Mouse (Mus musculus): ENCODE measurements at regions not wholly inside any gene's neighbourhood (a gene's known extent, or its start where the extent isn't known, plus 50 kb on each side); places are given as distances from the start of the nearest gene placed in this dataset.

GRCm38 (mm10) chr13:54285968-54286367, 85.2 kb upstream of the Cplx2 start:
- intact Hi-C loops (cut with DNase I): no loop called here

GRCm38 (mm10) chr13:54286616-54287015, 84.5 kb upstream of the Cplx2 start:
- intact Hi-C loops (cut with DNase I): no loop called here
- DNase-seq (ENCODE audit: low spot score): no peak

More at GRCm38 (mm10) chr13:54285968-54286367, 85.2 kb upstream of the Cplx2 start:
- DNase-seq (ENCODE audit: low spot score): no peak

GRCm38 (mm10) chr13:54290066-54290465, 81.1 kb upstream of the Cplx2 start:
- no peak for DNase-seq (ENCODE audit: low spot score)
- intact Hi-C loops (cut with DNase I): no loop called here

- no peak for DNase-seq (ENCODE audit: low spot score)
- intact Hi-C loops (cut with DNase I): no loop called here
These were observed 78.8 kb upstream of the Cplx2 start for GRCm38 (mm10) chr13:54292394-54292793.

- no peak for DNase-seq (ENCODE audit: low spot score)
- intact Hi-C loops (cut with DNase I): no loop called here
These were observed 78.1 kb upstream of the Cplx2 start for GRCm38 (mm10) chr13:54293006-54293405.

- intact Hi-C loops (cut with DNase I): no loop called here
- DNase-seq (ENCODE audit: low spot score): no peak
These were observed 75.5 kb upstream of the Cplx2 start for GRCm38 (mm10) chr13:54295475-54296259.

GRCm38 (mm10) chr13:54296260-54296555, 74.9 kb upstream of the Cplx2 start:
- no peak for DNase-seq (ENCODE audit: low spot score)
- intact Hi-C loops (cut with DNase I): no loop called here

- no peak for DNase-seq (ENCODE audit: low spot score)
- intact Hi-C loops (cut with DNase I): no loop called here
These were observed 72.3 kb upstream of the Cplx2 start for GRCm38 (mm10) chr13:54298851-54299250.

GRCm38 (mm10) chr13:54299295-54299694, 71.9 kb upstream of the Cplx2 start:
- intact Hi-C loops (cut with DNase I): no loop called here
- DNase-seq (ENCODE audit: low spot score): no peak

- intact Hi-C loops (cut with DNase I): no loop called here
- DNase-seq (ENCODE audit: low spot score): no peak
These were observed 70.0 kb upstream of the Cplx2 start for GRCm38 (mm10) chr13:54301110-54301509.

GRCm38 (mm10) chr13:54301677-54302076, 69.5 kb upstream of the Cplx2 start:
- DNase-seq (ENCODE audit: low spot score): no peak
- intact Hi-C loops (cut with DNase I): no loop called here

- intact Hi-C loops (cut with DNase I): no loop called here
These were observed 68.6 kb upstream of the Cplx2 start for GRCm38 (mm10) chr13:54302351-54303070.

GRCm38 (mm10) chr13:54303071-54303924, 67.9 kb upstream of the Cplx2 start:
- peak; percentile 70 for DNase-seq (ENCODE audit: low spot score)
- intact Hi-C loops (cut with DNase I): no loop called here

More at GRCm38 (mm10) chr13:54302351-54303070, 68.6 kb upstream of the Cplx2 start:
- no peak for DNase-seq (ENCODE audit: low spot score)

- intact Hi-C loops (cut with DNase I): no loop called here
- no peak for DNase-seq (ENCODE audit: low spot score)
These were observed 66.9 kb upstream of the Cplx2 start for GRCm38 (mm10) chr13:54304251-54304650.

GRCm38 (mm10) chr13:54308591-54308990, 62.6 kb upstream of the Cplx2 start:
- intact Hi-C loops (cut with DNase I): no loop called here
- DNase-seq (ENCODE audit: low spot score): no peak

- DNase-seq (ENCODE audit: low spot score): no peak
- intact Hi-C loops (cut with DNase I): no loop called here
These were observed 61.8 kb upstream of the Cplx2 start for GRCm38 (mm10) chr13:54309354-54309753.

GRCm38 (mm10) chr13:54310144-54310543, 61.0 kb upstream of the Cplx2 start:
- no peak for DNase-seq (ENCODE audit: low spot score)
- intact Hi-C loops (cut with DNase I): no loop called here

- intact Hi-C loops (cut with DNase I): no loop called here
- no peak for DNase-seq (ENCODE audit: low spot score)
These were observed 59.7 kb upstream of the Cplx2 start for GRCm38 (mm10) chr13:54311327-54312026.

- intact Hi-C loops (cut with DNase I): no loop called here
- no peak for DNase-seq (ENCODE audit: low spot score)
These were observed 58.6 kb upstream of the Cplx2 start for GRCm38 (mm10) chr13:54312405-54313185.

Measured in heart, postnatal 25 days (tissue).